Mouse (Mus musculus) ES-E14 (cell line): ENCODE results near the gene Exph5. TPM values are rescaled to one million over a fixed set of nuclear protein-coding genes. Genes with fewer than 3 reads are reported as not detected.

ENCODE experiments used
- DNase-seq: peaks from one replicate; pipeline ENCODE4 v3.0.0-alpha.2; 2013; ENCODE audit warnings: low read depth, low spot score
- H3K27ac ChIP-seq: 2 replicates; pipeline ENCODE4 v1.5.1; 2012; ENCODE audit warnings: low read depth, mild to moderate bottlenecking, low read length, moderate library complexity, mixed read lengths; ENCODE audit not compliant: poor library complexity, insufficient read depth, severe bottlenecking
- H3K36me3 ChIP-seq: 2 replicates; pipeline ENCODE4 v1.6.1; 2012; ENCODE audit warnings: mild to moderate bottlenecking, low read length, moderate library complexity, mixed read lengths; ENCODE audit not compliant: control insufficient read depth, poor library complexity, insufficient read depth, severe bottlenecking
- H3K4me1 ChIP-seq, 2 experiments: fragments of 150-350 bp in 1 of 2; sonication (generic) in 1 of 2; 2 replicates each; pipeline ENCODE4 v1.6.1; 2012; ENCODE audit warnings: low read length in 2 of 2, mild to moderate bottlenecking in 1 of 2, mixed read lengths in 1 of 2; ENCODE audit not compliant: control insufficient read depth in 2 of 2, insufficient read depth in 2 of 2, poor library complexity in 1 of 2
- H3K4me3 ChIP-seq, 2 experiments: fragments of 150-350 bp in 1 of 2; sonication (generic) in 1 of 2; 2 replicates each; pipeline ENCODE4 v1.5.1; 2012; ENCODE audit warnings: low read length in 2 of 2, low read depth in 1 of 2, mild to moderate bottlenecking in 1 of 2, mixed read lengths in 1 of 2; ENCODE audit not compliant: insufficient read depth in 1 of 2, poor library complexity in 1 of 2, severe bottlenecking in 1 of 2
- H3K9ac ChIP-seq: 2 replicates; pipeline ENCODE4 v1.6.1; 2012; ENCODE audit warnings: low read depth, mild to moderate bottlenecking, low read length, mixed read lengths; ENCODE audit not compliant: poor library complexity, insufficient read depth, severe bottlenecking
- H3K9me3 ChIP-seq: fragments of 150-350 bp; sonication (generic); 2 replicates; pipeline ENCODE4 v1.6.1; 2012; ENCODE audit warnings: low read depth, mild to moderate bottlenecking, low read length; ENCODE audit not compliant: control insufficient read depth, insufficient read depth
- CHD2 ChIP-seq: IDR thresholded peaks from 2 replicates; pipeline ENCODE4 v1.6.1; 2014; ENCODE audit warnings: mild to moderate bottlenecking, low read depth, low read length, inconsistent platforms
- HCFC1 ChIP-seq: IDR thresholded peaks from 2 replicates; pipeline ENCODE4 v1.6.1; 2012; ENCODE audit warnings: low read length, inconsistent platforms, borderline replicate concordance; ENCODE audit not compliant: insufficient read depth
- MAFK ChIP-seq: IDR thresholded peaks from 2 replicates; pipeline ENCODE4 v1.6.1; 2014; ENCODE audit warnings: mild to moderate bottlenecking, low read depth, low read length, inconsistent platforms; ENCODE audit not compliant: insufficient read depth
- ZC3H11A ChIP-seq: IDR thresholded peaks from 2 replicates; pipeline ENCODE4 v1.6.1; 2012; ENCODE audit warnings: low read depth, mild to moderate bottlenecking, inconsistent platforms, low read length, borderline replicate concordance
- ZNF384 ChIP-seq: IDR thresholded peaks from 2 replicates; pipeline ENCODE4 v1.6.1; 2012; ENCODE audit warnings: low read depth, low read length, inconsistent platforms
- in situ Hi-C, 2 experiments: fragments of 600-800 bp; cut with MboI; formaldehyde crosslinking; loops; one replicate each; pipeline ENCODE4 v1.15.1; 2025; ENCODE audit warnings: low sequenced_read_pairs in 2 of 2, inconsistent platforms in 1 of 2; ENCODE audit not compliant: unreplicated experiment in 2 of 2
- total RNA-seq: library from RNA; depleted of rRNA; stranded (reverse); fragments of 300-350 nt; gene quantifications from 2 replicates; pipeline ENCODE4 v1.2.3, GENCODE M21; 2012

The Exph5 gene
- total RNA-seq, 1 experiment: 0.27 TPM

DNA sequence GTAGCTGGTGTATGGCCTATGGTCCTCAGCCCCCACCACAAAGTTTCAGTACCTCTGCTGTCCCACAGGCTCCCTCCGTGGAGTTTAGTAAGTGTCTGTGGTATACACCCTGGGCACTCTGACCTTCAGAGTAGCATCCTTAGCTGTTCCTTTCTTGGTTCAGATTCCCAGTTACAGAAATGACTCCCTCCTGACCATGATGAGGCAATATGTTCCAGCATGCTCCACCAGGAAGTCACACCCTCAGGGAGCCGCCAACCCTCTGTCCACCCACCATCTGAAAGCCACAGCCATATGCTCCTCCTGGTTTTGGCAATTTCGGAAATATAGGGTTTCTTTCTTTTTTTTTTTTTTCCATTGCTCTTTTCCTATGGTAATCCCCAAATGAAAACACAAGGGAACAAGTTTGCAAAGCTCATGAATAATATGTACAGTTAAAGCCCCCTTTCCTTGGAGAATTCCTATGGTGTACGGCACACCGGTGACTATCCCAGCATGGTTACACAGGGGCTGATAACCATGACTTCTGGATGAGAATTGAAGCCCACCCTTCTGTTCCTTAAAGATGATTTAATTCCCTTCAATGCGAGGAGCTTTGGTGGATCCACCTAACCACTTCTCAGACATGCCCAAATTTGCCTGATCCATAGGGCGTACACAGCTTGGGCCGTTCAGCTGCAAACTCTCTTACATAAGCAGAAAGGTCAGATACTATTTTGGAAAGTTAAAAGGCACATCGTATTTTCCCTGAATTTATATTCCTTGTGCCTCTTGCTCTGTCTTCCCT lies 43.4 kb downstream of the Exph5 start:
- H3K9me3 ChIP-seq: no peaks in the 10 kb centered on the region
- in situ Hi-C loops: no loop called here
- H3K4me3 ChIP-seq: no peak overlapping the region
- DNase-seq: no peak
- H3K27ac ChIP-seq: no peak overlapping the region
- H3K9ac ChIP-seq: no peak overlapping the region
- peaks cover 0 to 5% of the 10 kb centered on the region in 2 experiments; a peak in 2 of 4 replicates for H3K4me1 ChIP-seq
- H3K36me3 ChIP-seq: no peaks in the 10 kb centered on the region
- no peak for TF ChIP-seq HCFC1
- no peak for TF ChIP-seq ZNF384
- no peak for TF ChIP-seq MAFK
- no peak for TF ChIP-seq ZC3H11A
- TF ChIP-seq CHD2: no peak

DNA sequence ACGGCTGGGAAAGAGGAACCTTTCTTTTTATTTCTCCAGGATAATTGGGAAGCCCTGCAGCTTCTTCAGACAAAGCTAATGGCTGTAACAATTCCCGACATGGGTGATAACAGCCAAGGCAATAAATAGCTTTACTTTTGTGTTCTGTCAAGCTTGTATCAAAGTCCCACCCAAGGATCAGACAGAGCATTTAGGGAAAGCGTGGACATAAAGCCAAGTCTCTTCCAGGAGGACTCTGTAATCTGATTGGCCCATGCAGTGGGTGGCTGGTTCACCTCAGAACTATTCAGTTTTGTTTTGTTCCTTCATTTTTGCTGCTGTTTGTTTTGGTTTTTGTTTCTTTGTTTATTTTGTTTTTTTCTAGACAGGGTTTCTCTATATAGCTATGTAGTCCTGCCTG lies 44.3 kb downstream of the Exph5 start:
- H3K4me3 ChIP-seq: no peak overlapping the region
- H3K27ac ChIP-seq: no peak overlapping the region
- TF ChIP-seq MAFK (no peak), CHD2 (no peak), HCFC1 (no peak), ZNF384 (no peak), ZC3H11A (no peak)
- no peak overlapping the region for H3K9ac ChIP-seq
- H3K36me3 ChIP-seq: no peaks in the 10 kb centered on the region
- no peaks in the 10 kb centered on the region for H3K9me3 ChIP-seq
- in situ Hi-C loops: no loop called here
- no peak for DNase-seq
- H3K4me1 ChIP-seq: peaks cover 0 to 2% of the 10 kb centered on the region in 2 experiments; a peak in 2 of 4 replicates

DNA sequence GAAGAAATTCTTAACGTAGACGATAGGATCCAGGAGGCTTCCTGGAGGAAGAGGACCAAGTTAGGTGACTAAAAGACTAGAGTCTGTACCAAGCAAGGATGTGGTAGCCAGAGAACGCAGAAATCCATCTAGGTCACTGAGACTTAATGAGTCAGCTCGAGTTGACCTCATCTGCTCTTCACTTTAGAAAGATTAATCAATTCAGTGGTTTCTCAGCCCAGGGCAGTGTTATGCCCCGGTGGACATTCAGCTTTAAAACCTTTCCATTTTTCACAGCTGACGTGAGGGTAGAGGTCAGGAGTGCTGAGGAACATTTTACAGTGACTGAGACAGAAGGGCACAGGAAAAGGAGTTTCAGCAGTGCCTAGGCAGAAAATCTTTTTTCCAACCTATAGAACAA lies 44.9 kb downstream of the Exph5 start:
- in situ Hi-C loops: no loop called here
- no peak for DNase-seq
- Histone ChIP-seq H3K4me3 (no peak overlapping the region), H3K27ac (no peak overlapping the region), H3K9ac (no peak overlapping the region), H3K4me1 (no peaks in the 10 kb centered on the region), H3K36me3 (no peaks in the 10 kb centered on the region), H3K9me3 (no peaks in the 10 kb centered on the region)
- no peak for TF ChIP-seq MAFK
- TF ChIP-seq ZC3H11A: no peak
- no peak for TF ChIP-seq HCFC1
- TF ChIP-seq CHD2: no peak
- TF ChIP-seq ZNF384: no peak

DNA sequence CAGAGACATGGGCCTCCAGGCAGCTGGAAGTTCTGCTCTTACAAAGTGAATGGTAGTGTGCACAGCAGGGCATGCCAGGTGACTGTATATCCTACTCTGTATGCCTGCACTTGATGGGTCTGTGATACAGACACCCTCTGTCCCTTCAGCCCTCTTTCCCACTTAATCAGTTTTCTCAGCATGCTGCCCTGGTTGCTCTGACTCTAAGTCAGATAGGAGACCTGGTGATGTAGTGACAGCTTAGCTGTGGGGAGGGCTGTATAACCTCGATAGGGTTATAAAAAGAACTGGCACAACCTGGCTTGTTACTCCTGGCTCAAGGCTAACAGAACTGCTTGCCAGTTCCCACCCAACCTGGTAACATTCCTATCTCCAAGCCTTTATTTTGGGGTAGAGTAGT lies 47.7 kb downstream of the Exph5 start:
- no peak overlapping the region for H3K4me3 ChIP-seq
- in situ Hi-C loops: no loop called here
- DNase-seq: no peak
- TF ChIP-seq HCFC1 (no peak), ZNF384 (no peak)
- no peaks in the 10 kb centered on the region for H3K4me1 ChIP-seq
- H3K27ac ChIP-seq: no peak overlapping the region
- H3K36me3 ChIP-seq: no peaks in the 10 kb centered on the region
- no peaks in the 10 kb centered on the region for H3K9me3 ChIP-seq
- no peak overlapping the region for H3K9ac ChIP-seq

DNA sequence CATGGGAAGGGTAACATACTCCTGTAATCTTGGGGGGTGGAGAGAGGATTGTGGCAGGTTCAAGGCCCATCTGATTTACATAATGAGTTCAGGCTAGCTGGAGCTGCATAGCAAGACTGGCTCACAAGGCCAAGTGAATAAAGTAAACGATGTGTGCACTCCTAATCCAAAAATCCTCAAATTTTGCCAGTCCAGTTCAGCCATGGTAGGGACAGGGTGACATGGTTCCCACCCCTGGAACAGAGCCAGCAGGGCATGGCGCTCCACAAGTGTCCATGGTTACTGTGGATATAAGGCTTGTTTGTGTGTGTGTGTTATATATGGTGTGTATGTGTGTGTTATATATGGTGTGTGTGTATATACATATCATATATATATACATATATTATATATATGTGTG lies 48.9 kb downstream of the Exph5 start:
- in situ Hi-C loops: no loop called here
- no peak overlapping the region for H3K27ac ChIP-seq
- H3K36me3 ChIP-seq: no peaks in the 10 kb centered on the region
- no peak overlapping the region for H3K4me3 ChIP-seq
- H3K4me1 ChIP-seq: no peaks in the 10 kb centered on the region
- TF ChIP-seq ZC3H11A (no peak), MAFK (no peak), HCFC1 (no peak), CHD2 (no peak), ZNF384 (no peak)
- no peaks in the 10 kb centered on the region for H3K9me3 ChIP-seq
- H3K9ac ChIP-seq: no peak overlapping the region
- DNase-seq: no peak
